Mouse (Mus musculus) lung, embryonic 15.5 days (tissue): ENCODE measurements around the gene Fgfr2. TPM values are rescaled to one million over a fixed set of nuclear protein-coding genes. Genes with fewer than 3 reads are reported as not detected.

ENCODE experiments used
- ATAC-seq: fragments of 200-750 bp; cut with Nextera tagmentation; 2 replicates; pipeline ENCODE4 v1.8.0; 2017; ENCODE audit warnings: moderate number of reproducible peaks, borderline replicate concordance; ENCODE audit not compliant: low FRiP score, low TSS enrichment; ENCODE audit errors: extremely low read depth
- H3K27ac ChIP-seq: fragments of 300-500 bp; sonication (generic); 2 replicates; pipeline ENCODE4 v1.5.1; 2015; ENCODE audit warnings: moderate library complexity, mild to moderate bottlenecking, inconsistent platforms
- H3K27me3 ChIP-seq: fragments of 300-500 bp; sonication (generic); 2 replicates; pipeline ENCODE4 v1.6.1; 2015; ENCODE audit warnings: inconsistent platforms
- H3K36me3 ChIP-seq: fragments of 300-500 bp; sonication (generic); 2 replicates; pipeline ENCODE4 v1.6.1; 2015; ENCODE audit warnings: inconsistent platforms
- H3K4me1 ChIP-seq: fragments of 300-500 bp; sonication (generic); 2 replicates; pipeline ENCODE4 v1.6.1; 2015; ENCODE audit warnings: inconsistent platforms
- H3K4me2 ChIP-seq: fragments of 300-500 bp; sonication (generic); 2 replicates; pipeline ENCODE4 v1.6.1; 2015; ENCODE audit warnings: inconsistent platforms, mild to moderate bottlenecking, moderate library complexity
- H3K4me3 ChIP-seq: fragments of 300-500 bp; sonication (generic); 2 replicates; pipeline ENCODE4 v1.5.1; 2015; ENCODE audit warnings: mild to moderate bottlenecking, inconsistent platforms
- H3K9ac ChIP-seq: fragments of 300-500 bp; sonication (generic); 2 replicates; pipeline ENCODE4 v1.6.1; 2015; ENCODE audit warnings: inconsistent platforms
- H3K9me3 ChIP-seq: fragments of 300-500 bp; sonication (generic); 2 replicates; pipeline ENCODE4 v1.6.1; 2016; ENCODE audit warnings: inconsistent platforms
- WGBS: fragments of 180-500 bp; shearing (Covaris S2); methylation state at CpG from one replicate; pipeline ENCODE4 v1.1.7; 2015; 5-methylcytosine and 5-hydroxymethylcytosine counted together
- polyA plus RNA-seq: library from polyadenylated mRNA; unstranded; fragments of >200 nt; fragmentation: Nextera tagmentation; extraction: Ambion mirVana; gene quantifications from 2 replicates; pipeline ENCODE4 v1.2.1, GENCODE M21; 2015

Fgfr2 gene
- polyA plus RNA-seq, result 149 and 160 TPM in 2 replicates

DNA sequence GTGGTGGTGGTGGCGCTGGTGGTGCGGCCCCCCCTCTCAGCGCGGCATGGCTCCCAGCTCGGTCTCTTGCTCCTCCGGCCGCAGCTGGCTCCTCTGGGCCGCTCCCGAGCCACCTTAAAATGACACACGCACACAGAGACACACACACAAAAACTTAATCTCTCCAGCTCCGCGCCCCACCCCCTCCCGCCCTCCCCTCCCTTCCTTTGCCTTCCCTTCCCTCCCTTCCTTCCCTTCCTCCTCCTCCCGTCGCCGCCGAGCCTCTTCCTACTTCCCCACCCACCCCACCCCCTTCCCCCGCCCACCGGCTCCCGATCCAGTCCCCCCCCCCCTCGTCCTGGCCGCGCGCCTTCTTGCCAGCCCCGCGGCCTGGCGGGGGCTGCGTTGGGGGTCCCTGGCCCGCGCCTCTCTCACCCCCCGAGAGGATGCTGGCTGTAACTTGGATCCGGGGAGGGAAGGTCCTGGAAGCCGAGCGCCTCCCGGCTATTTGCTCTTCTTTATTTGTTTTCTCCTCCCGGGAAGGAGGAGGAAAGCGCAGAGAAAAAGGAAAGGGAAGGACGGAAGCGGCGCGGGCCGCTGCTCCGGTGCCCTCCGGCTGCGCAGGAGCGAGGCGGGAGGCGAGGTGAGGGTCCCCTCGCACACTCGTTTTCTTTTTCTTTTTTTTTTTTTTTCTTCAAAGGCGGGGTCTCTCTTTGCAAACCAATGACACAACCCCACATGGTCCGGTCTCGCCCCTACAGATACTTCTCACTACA is at the start of gene Fgfr2:
Gene Fgfr2, minus strand, starts transcription at position 107 of the 755 bp plus-strand sequence.
- no peaks in the 10 kb centered on the region for H3K36me3 ChIP-seq
- H3K27me3 ChIP-seq, result no peaks in the 10 kb centered on the region
- peak within 1 kb of the TSS; percentile 98 for H3K9ac ChIP-seq
- peaks cover 32% of the 10 kb centered on the region for H3K4me1 ChIP-seq
- peak within 1 kb of the TSS; percentile 94 for H3K4me3 ChIP-seq
- WGBS, result under 1% methylated on average over 26 of the region's 53 CpGs
- peak within 1 kb of the TSS; percentile 99 for H3K27ac ChIP-seq
- no peaks in the 10 kb centered on the region for H3K9me3 ChIP-seq
- peak within 1 kb of the TSS; percentile 93 for H3K4me2 ChIP-seq
- peak; percentile 73 for ATAC-seq

DNA sequence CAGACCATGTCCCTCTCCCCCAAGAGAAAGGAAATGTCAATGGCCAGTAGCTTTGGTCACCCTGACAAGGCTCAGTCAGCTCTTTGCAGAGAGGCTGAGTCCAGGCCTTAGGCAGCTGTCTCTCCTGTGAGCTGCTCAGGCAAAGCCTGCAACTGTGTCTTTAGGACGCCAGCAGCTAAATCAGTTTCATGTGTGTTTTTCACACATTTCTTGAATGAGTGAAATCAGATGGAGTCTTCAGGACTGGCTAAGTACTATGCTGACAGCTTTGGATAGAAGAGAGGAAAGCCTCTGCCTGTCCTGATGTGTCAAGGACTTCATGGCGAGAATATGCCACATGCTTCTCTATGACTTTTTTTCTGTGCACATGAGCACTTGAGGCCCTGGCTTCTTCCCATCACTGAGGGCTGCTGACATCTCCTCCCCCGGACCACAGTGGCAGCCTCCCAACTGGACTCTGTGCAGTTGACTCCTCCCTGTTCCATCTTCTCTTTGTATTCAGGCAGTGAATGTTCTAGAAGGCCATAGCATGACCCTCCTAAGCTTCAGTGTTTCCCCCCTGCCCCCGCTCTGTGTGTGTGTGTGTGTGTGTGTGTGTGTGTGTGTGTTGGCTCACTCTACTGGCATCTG is 48.4 kb upstream of the Fgfr2 start:
- Histone ChIP-seq H3K9ac (no peak overlapping the region), H3K4me3 (no peak overlapping the region), H3K4me1 (peaks cover 4% of the 10 kb centered on the region), H3K36me3 (no peaks in the 10 kb centered on the region), H3K4me2 (no peak overlapping the region), H3K27me3 (no peaks in the 10 kb centered on the region), H3K9me3 (no peaks in the 10 kb centered on the region), H3K27ac (no peak overlapping the region)
- WGBS, result 74% methylated on average over 4 of the region's 4 CpGs
- no peak for ATAC-seq

DNA sequence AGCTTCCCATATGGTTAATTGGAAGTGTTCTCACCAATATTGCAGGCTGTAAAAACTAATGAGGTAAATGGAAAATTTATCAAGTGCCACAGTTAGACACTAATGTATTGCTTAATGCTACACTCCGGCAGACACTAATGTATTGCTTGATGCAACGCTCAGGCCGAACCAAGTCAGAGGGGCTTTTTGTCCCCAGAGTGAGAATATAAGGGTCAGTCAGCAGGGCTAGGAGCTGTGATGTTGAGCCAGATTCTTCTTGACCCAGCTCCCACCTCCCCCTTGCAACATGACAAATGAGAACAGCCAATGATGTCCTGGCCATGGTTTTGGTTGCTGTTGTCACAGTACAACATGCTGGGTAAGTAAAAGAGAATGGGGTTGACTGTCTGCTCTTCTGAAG is 45.8 kb upstream of the Fgfr2 start:
- Histone ChIP-seq H3K9ac (no peak overlapping the region), H3K27me3 (no peaks in the 10 kb centered on the region), H3K27ac (no peak overlapping the region), H3K4me2 (no peak overlapping the region), H3K36me3 (no peaks in the 10 kb centered on the region), H3K9me3 (no peaks in the 10 kb centered on the region), H3K4me1 (0 out of 2 replicates have a peak, but pooled peaks cover 8% of the 10 kb centered on the region), H3K4me3 (no peak overlapping the region)
- ATAC-seq, result no peak; the same call in 1 of the 2 replicates
- WGBS, result 86% methylated on average over 3 of the region's 3 CpGs

GRCm38 (mm10) chr7:133167903-133168302 is 44.8 kb upstream of the Fgfr2 start:
- no peak overlapping the region for H3K4me2 ChIP-seq
- ATAC-seq, result no peak
- no peaks in the 10 kb centered on the region for H3K27me3 ChIP-seq
- H3K9ac ChIP-seq, result no peak overlapping the region
- H3K36me3 ChIP-seq, result no peaks in the 10 kb centered on the region
- H3K4me3 ChIP-seq, result no peak overlapping the region
- H3K9me3 ChIP-seq, result no peaks in the 10 kb centered on the region
- no peak overlapping the region for H3K27ac ChIP-seq
- peaks cover 16% of the 10 kb centered on the region for H3K4me1 ChIP-seq
- WGBS, result 81% methylated on average over 2 of the region's 2 CpGs

- H3K27me3 ChIP-seq, result no peaks in the 10 kb centered on the region
- no peak overlapping the region for H3K4me2 ChIP-seq
- H3K9me3 ChIP-seq, result no peaks in the 10 kb centered on the region
- H3K4me3 ChIP-seq, result no peak overlapping the region
- H3K4me1 ChIP-seq, result peaks cover 36% of the 10 kb centered on the region
- no peak overlapping the region for H3K27ac ChIP-seq
- H3K36me3 ChIP-seq, result no peaks in the 10 kb centered on the region
- no peak for ATAC-seq
- 38% methylated on average over 2 of the region's 2 CpGs for WGBS
- H3K9ac ChIP-seq, result no peak overlapping the region
Measured at GRCm38 (mm10) chr7:133164770-133165169, 41.6 kb upstream of the Fgfr2 start.

DNA sequence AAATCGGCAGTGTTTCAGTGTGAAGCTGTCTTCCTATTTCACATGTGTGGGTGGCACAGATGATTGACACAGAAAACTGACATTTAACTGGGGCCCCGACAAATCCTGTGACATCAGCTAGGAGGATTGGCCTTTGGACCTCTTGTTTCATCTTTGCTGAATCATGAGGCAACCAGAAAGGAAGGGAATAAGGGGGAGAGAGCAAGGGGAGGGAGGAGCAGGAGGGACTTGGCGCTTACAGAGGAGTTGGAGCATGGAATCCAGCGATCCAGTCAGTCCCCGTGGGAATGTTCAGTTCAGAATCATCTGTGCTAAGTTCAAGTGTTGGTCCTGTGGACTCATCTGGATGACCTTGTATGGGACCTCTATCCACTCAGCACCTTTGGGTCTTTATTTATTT is 39.9 kb upstream of the Fgfr2 start:
- no peak overlapping the region for H3K4me3 ChIP-seq
- peaks cover 36% of the 10 kb centered on the region for H3K4me1 ChIP-seq
- H3K27ac ChIP-seq, result no peak overlapping the region
- H3K9me3 ChIP-seq, result no peaks in the 10 kb centered on the region
- no peaks in the 10 kb centered on the region for H3K27me3 ChIP-seq
- 49% methylated on average over 5 of the region's 5 CpGs for WGBS
- no peak overlapping the region for H3K4me2 ChIP-seq
- no peaks in the 10 kb centered on the region for H3K36me3 ChIP-seq
- ATAC-seq, result no peak
- H3K9ac ChIP-seq, result no peak overlapping the region

DNA sequence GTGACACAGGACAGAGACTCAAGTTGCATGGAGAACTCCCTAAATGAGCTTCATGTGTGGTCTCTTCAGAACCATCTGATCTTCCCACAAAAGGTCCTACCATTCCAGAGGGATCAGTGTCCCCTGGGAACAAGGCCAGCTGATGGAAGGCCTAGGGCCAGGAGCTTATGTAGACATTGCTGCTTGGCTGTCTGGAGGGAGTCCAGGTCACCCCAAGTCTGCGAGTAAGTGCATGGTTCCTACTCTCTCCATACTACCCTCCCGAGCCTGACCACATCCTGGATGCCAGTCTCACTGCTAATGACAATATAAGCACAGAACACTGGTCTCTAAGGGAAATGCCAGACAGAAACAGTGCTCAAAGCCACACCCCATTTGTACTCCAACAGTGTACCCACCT is 39.0 kb upstream of the Fgfr2 start:
- Histone ChIP-seq H3K4me2 (no peak overlapping the region), H3K9me3 (no peaks in the 10 kb centered on the region), H3K4me3 (no peak overlapping the region), H3K27ac (peak overlapping the region; percentile 79), H3K27me3 (no peaks in the 10 kb centered on the region), H3K9ac (no peak overlapping the region), H3K36me3 (no peaks in the 10 kb centered on the region), H3K4me1 (peaks cover 36% of the 10 kb centered on the region)
- ATAC-seq, result peak; percentile 48
- 27% methylated on average over 2 of the region's 2 CpGs for WGBS

GRCm38 (mm10) chr7:133161362-133162080 is 38.4 kb upstream of the Fgfr2 start:
- H3K9ac ChIP-seq, result no peak overlapping the region
- no peaks in the 10 kb centered on the region for H3K9me3 ChIP-seq
- H3K4me1 ChIP-seq, result peaks cover 36% of the 10 kb centered on the region
- H3K27ac ChIP-seq, result peak overlapping the region; percentile 79
- no peak overlapping the region for H3K4me3 ChIP-seq
- ATAC-seq, result peak; percentile 77
- 26% methylated on average over 7 of the region's 7 CpGs for WGBS
- H3K36me3 ChIP-seq, result no peaks in the 10 kb centered on the region
- H3K27me3 ChIP-seq, result no peaks in the 10 kb centered on the region
- H3K4me2 ChIP-seq, result no peak overlapping the region

- H3K4me3 ChIP-seq, result no peak overlapping the region
- no peaks in the 10 kb centered on the region for H3K27me3 ChIP-seq
- H3K9me3 ChIP-seq, result no peaks in the 10 kb centered on the region
- WGBS, result 85% methylated on average over 3 of the region's 3 CpGs
- H3K9ac ChIP-seq, result no peak overlapping the region
- H3K4me1 ChIP-seq, result peaks cover 33% of the 10 kb centered on the region
- H3K27ac ChIP-seq, result no peak overlapping the region
- no peak for ATAC-seq
- no peaks in the 10 kb centered on the region for H3K36me3 ChIP-seq
- no peak overlapping the region for H3K4me2 ChIP-seq
Measured at GRCm38 (mm10) chr7:133159519-133159918, 36.4 kb upstream of the Fgfr2 start.

DNA sequence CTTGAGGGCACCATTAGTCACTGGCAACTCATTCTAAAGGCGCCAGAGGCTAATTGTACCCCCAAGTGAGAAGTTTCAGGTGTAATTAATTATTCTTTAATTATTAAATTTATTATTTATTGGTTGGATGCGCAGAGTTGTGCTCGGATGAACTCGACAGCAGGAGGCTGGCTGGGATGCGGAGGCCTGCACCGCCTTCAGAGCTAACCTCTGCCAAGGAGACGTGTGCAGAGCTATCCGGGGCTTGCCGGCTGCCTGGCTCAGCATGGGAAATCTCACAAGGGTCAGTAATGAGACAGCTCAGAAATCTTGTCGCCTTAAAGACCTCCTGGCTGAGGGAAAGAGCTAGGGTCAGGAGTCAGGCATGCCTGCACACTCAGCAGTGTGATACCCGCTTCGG is 32.5 kb upstream of the Fgfr2 start:
- 80% methylated on average over 12 of the region's 12 CpGs for WGBS

DNA sequence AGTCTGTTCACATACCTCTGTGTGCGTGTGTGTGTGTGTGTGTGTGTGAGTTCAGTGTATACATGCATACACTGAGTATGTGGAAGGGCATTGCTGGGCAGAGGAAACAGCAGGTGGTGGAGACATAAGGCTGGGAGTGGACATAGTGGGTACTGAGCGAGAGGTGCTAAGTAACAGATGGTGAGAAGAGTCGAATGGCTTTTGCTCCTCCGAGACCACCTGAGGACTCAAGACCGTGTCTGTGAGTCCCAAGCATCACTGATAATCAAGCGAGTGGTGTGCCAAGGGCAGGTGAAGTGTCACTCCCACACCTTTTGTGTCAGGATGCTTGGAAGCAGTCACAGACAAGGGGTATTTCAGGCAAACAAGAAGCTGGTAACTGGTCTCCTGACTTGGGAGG is 31.7 kb upstream of the Fgfr2 start:
- H3K4me2 ChIP-seq, result no peak overlapping the region
- no peak overlapping the region for H3K4me3 ChIP-seq
- WGBS, result 62% methylated on average over 6 of the region's 6 CpGs
- H3K9ac ChIP-seq, result no peak overlapping the region
- no peak overlapping the region for H3K27ac ChIP-seq
- H3K9me3 ChIP-seq, result no peaks in the 10 kb centered on the region
- no peak for ATAC-seq
- H3K27me3 ChIP-seq, result no peaks in the 10 kb centered on the region
- no peaks in the 10 kb centered on the region for H3K36me3 ChIP-seq
- no peaks in the 10 kb centered on the region for H3K4me1 ChIP-seq

More for the DNA sequence above, 32.5 kb upstream of the Fgfr2 start:
- H3K27me3 ChIP-seq, result no peaks in the 10 kb centered on the region
- H3K4me1 ChIP-seq, result 0 out of 2 replicates have a peak, but pooled peaks cover 4% of the 10 kb centered on the region
- H3K4me3 ChIP-seq, result no peak overlapping the region
- no peak for ATAC-seq
- no peaks in the 10 kb centered on the region for H3K9me3 ChIP-seq
- H3K27ac ChIP-seq, result no peak overlapping the region
- no peaks in the 10 kb centered on the region for H3K36me3 ChIP-seq
- H3K9ac ChIP-seq, result no peak overlapping the region
- H3K4me2 ChIP-seq, result no peak overlapping the region
